ENCODE assay signal across 18 mouse cellular contexts in the genomic region with DNA sequence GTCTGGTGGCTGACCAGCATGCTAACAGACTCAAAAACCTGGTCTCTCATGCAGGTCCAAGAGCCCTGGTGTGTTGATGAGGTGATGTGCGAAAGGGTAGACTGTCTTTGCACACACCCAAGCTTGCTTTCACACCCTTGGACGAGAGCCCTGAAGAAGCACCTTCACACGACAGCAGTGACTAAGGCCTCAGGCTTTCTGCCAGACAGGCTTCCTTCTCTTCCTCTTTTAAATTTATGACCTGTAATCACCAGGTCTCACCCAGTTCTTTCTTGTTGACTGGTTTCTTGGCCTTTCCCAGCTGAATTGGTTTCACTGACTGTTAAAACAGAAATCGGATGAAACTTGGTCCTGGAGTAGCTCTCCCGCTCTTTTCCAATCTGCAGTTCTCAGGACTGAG.
DNase-seq lines count a peak whose midpoint lies in the region; ATAC-seq and TF ChIP-seq lines count a peak whose summit lies in the region.
"Had no signal": no experiment of that assay in that cellular context is flagged by ENCODE, and none has a peak within 500 bp of the region (broad histone marks: within the 10 kb centered on the region; RNA-seq: fewer than 3 reads in every experiment).

No protein-coding gene starts in this region.

- no peak overlapping the region for H3K4me3 ChIP-seq in intestine, postnatal 0 days (ENCODE audit: low read depth, low read length)
- no peak overlapping the region for H3K4me3 ChIP-seq in hindbrain, embryonic 14.5 days (replicated peaks; ENCODE audit: low read length)
- H3K4me3 ChIP-seq in left cerebral cortex, adult 2 months = no peak overlapping the region
- H3K4me3 ChIP-seq: heart, embryonic 10.5 days; limb, embryonic 12.5 days; liver, embryonic 15.5 days; midbrain, embryonic 15.5 days had no signal

- H3K9me3 ChIP-seq in intestine, postnatal 0 days (ENCODE audit: control insufficient read depth) = no peaks in the 10 kb centered on the region
- H3K9me3 ChIP-seq in hindbrain, embryonic 14.5 days (ENCODE audit: control insufficient read depth, low read length) = no peaks in the 10 kb centered on the region
- H3K9me3 ChIP-seq: heart, embryonic 10.5 days; limb, embryonic 12.5 days; liver, embryonic 15.5 days; midbrain, embryonic 15.5 days had no signal

- ATAC-seq in Patski = peak; percentile 70
- peak; percentile 53; the same call in 1 of the 2 replicates for ATAC-seq in intestine, postnatal 0 days
- no peak for ATAC-seq in hindbrain, embryonic 14.5 days (ENCODE audit: low FRiP score)
- ATAC-seq: forebrain, embryonic 14.5 days; inflammation-experienced regulatory T-cells, adult 6 months; midbrain, embryonic 15.5 days had no signal

- POLR2A ChIA-PET in Patski (lab: Charles Lee) = no interaction called here

- 44% methylated on average over 5 of the region's 5 CpGs for WGBS in intestine, postnatal 0 days
- WGBS in hindbrain, embryonic 14.5 days = 88% methylated on average over 5 of the region's 5 CpGs

- no peaks in the 10 kb centered on the region for H3K27me3 ChIP-seq in Patski
- H3K27me3 ChIP-seq in intestine, postnatal 0 days (replicated peaks; ENCODE audit: control insufficient read depth, insufficient read depth, low read length) = no peaks in the 10 kb centered on the region
- no peaks in the 10 kb centered on the region for H3K27me3 ChIP-seq in hindbrain, embryonic 14.5 days (ENCODE audit: control insufficient read depth, insufficient read depth, low read length)
- H3K27me3 ChIP-seq: limb, embryonic 12.5 days; liver, embryonic 15.5 days; midbrain, embryonic 15.5 days had no signal

- H3K36me3 ChIP-seq in intestine, postnatal 0 days (ENCODE audit: control insufficient read depth, insufficient read depth) = no peaks in the 10 kb centered on the region
- H3K36me3 ChIP-seq in hindbrain, embryonic 14.5 days (replicated peaks; ENCODE audit: control insufficient read depth, insufficient read depth) = no peaks in the 10 kb centered on the region
- H3K36me3 ChIP-seq: heart, embryonic 10.5 days; limb, embryonic 12.5 days; liver, embryonic 15.5 days; midbrain, embryonic 15.5 days had no signal

- CTCF ChIA-PET in Patski (lab: Charles Lee) = interaction anchor here (1.2 kb wide), 1 partner anchor 76 kb away, joined by 3 read pairs; no protein-coding TSS in a partner anchor

- TF ChIP-seq CTCF in Patski (IDR thresholded peaks at IDR 0.05) = no peak
- no peak for TF ChIP-seq CTCF in intestine, postnatal 0 days (IDR thresholded peaks at IDR 0.05; ENCODE audit: low read depth)
- TF ChIP-seq CTCF in left cerebral cortex, adult 2 months (IDR thresholded peaks at IDR 0.05) = no peak

- in situ Hi-C loops in Patski (cut with MboI; ENCODE audit: low pct_unique_long_range_greater_than_20kb) = no loop called here

- intact Hi-C loops in heart, postnatal 10 days (cut with DNase I) = no loop called here
- intact Hi-C loops in left cerebral cortex, adult 2 months (cut with DNase I) = no loop called here

- no peaks in the 10 kb centered on the region for H3K4me1 ChIP-seq in intestine, postnatal 0 days (replicated peaks; ENCODE audit: control insufficient read depth, insufficient read depth, low read length)
- 0 out of 2 replicates have a peak, but pooled peaks cover 4% of the 10 kb centered on the region for H3K4me1 ChIP-seq in hindbrain, embryonic 14.5 days (replicated peaks; ENCODE audit: control insufficient read depth, insufficient read depth, low read length)
- H3K4me1 ChIP-seq: heart, embryonic 10.5 days; liver, embryonic 15.5 days had no signal

- no peak overlapping the region for H3K27ac ChIP-seq in intestine, postnatal 0 days (ENCODE audit: low read depth, low read length)
- H3K27ac ChIP-seq in hindbrain, embryonic 14.5 days = no peak overlapping the region
- H3K27ac ChIP-seq in left cerebral cortex, adult 2 months = no peak overlapping the region
- H3K27ac ChIP-seq: heart, embryonic 10.5 days; limb, embryonic 12.5 days; liver, embryonic 15.5 days; macrophage; midbrain, embryonic 15.5 days had no signal

- peak; percentile 79 for DNase-seq in heart, adult 11 months
- DNase-seq in heart, postnatal 10 days = no peak
- DNase-seq in Patski (ENCODE audit: low read depth, low spot score) = peak; percentile 72
- DNase-seq in kidney, postnatal 4 days = peak; percentile 27 to 42
- DNase-seq in hindbrain, embryonic 14.5 days (ENCODE audit: low spot score) = no peak
- DNase-seq in urinary bladder, postnatal 4 days (ENCODE audit: low spot score in 2 of 2) = no peak
- DNase-seq in left cerebral cortex, adult 2 months (ENCODE audit: extremely low spot score in 1 of 2, low spot score in 2 of 2) = no peak
- DNase-seq: cerebellum, adult 11 months; heart, postnatal 36 days; layer of hippocampus, postnatal 36 days had no signal

- H3K9ac ChIP-seq in intestine, postnatal 0 days (ENCODE audit: low read depth, low read length) = no peak overlapping the region
- H3K9ac ChIP-seq in hindbrain, embryonic 14.5 days = no peak overlapping the region
- H3K9ac ChIP-seq: limb, embryonic 12.5 days; liver, embryonic 15.5 days; midbrain, embryonic 15.5 days had no signal

- no peak overlapping the region for H3K4me2 ChIP-seq in intestine, postnatal 0 days (replicated peaks; ENCODE audit: low read depth)
- no peak overlapping the region for H3K4me2 ChIP-seq in hindbrain, embryonic 14.5 days (replicated peaks)
- H3K4me2 ChIP-seq: limb, embryonic 12.5 days; liver, embryonic 15.5 days; midbrain, embryonic 15.5 days had no signal

Comparison
In these comparisons a context has a peak if more than half of its experiments do, and no peak if none do; other contexts are left out.
1. DNase-seq: peak in heart, adult 11 months (single experiment), Patski (single experiment) and kidney, postnatal 4 days (2 of 2); none in heart, postnatal 10 days (0 of 2), hindbrain, embryonic 14.5 days (single experiment), urinary bladder, postnatal 4 days (0 of 2) and left cerebral cortex, adult 2 months (0 of 2).